Mouse (Mus musculus) liver, embryonic 14.5 days (tissue): ENCODE results near the gene Spg11.

Experiments
- CTCF ChIP-seq: IDR thresholded peaks from 2 replicates; pipeline ENCODE4 v1.5.1; 2016; ENCODE audit warnings: antibody characterized with exemption, low read depth, control low read depth
- EP300 ChIP-seq: IDR thresholded peaks from 2 replicates; pipeline ENCODE4 v1.6.1; 2016; ENCODE audit warnings: antibody characterized with exemption, low read depth

DNA sequence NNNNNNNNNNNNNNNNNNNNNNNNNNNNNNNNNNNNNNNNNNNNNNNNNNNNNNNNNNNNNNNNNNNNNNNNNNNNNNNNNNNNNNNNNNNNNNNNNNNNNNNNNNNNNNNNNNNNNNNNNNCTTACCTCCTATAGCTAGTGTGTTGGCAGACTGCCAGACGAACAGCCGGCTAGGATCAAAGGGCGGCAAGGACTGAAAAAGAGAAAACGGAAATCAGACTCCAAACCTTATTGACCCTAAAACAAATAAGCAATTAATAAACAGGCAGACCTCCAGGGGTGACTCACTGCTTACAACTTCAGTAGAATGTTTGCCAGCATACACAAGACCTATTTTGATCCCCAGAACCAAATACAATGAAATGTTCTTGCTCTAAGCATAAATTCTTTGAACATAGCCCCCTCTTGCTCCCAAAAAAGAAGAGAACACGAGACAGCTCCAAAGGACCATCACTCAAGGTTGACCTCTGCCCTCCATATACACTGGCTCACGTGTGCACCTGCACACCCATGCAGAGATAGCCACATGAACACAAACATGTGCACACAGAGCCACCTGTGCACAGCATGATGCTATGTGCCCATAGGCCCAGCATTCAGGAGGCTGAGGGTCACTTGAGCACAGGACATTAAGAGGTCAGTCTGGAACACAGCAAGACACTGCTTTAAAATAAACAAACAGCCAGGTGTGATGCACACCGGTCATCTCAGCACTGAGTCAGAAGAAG lies 36.3 kb downstream of the Spg11 start:
- TF ChIP-seq CTCF (no peak), EP300 (no peak)
